Comparison of ENCODE assay signal across 7 mouse cellular contexts in the genomic region with DNA sequence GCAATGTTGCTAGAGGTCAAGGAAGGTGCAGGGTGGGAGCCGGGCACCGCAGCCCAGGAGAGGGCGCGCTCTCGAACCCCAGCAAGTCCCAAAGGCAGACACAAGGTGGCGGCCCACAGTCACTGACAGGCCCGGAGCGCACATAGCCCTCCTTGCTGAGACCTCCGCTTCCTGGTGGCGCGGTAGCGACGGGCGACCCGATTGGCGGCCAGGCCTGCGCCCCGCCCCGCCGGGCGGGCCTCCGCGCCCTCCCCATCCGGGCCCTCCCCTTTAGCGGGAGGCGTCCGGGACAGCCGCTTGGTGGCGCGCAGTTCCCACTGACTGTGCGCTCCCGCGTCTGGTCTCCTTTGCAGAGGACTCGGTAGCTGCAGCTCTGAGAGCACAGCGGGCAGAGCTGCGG. TPM values are rescaled to one million over a fixed set of nuclear protein-coding genes. Genes with fewer than 3 reads are reported as not detected.
DNase-seq lines count a peak whose midpoint lies in the region; ATAC-seq lines count a peak whose summit lies in the region.

A gene (plus strand): TSS at position 340 of the 400 bp plus-strand sequence.

- H3K4me1 ChIP-seq in forebrain, embryonic 12.5 days, result no peaks in the 10 kb centered on the region

- 0 out of 2 replicates have a peak within 1 kb of the TSS, but pooled peaks have one; percentile 29 for H3K9ac ChIP-seq in forebrain, embryonic 12.5 days

- H3K36me3 ChIP-seq in forebrain, embryonic 12.5 days (replicated peaks), result no peaks in the 10 kb centered on the region

- WGBS in forebrain, embryonic 12.5 days, result 8% methylated on average over 36 of the region's 36 CpGs

- H3K4me3 ChIP-seq in forebrain, embryonic 12.5 days (replicated peaks), result peak within 1 kb of the TSS; percentile 38

- H3K4me2 ChIP-seq in forebrain, embryonic 12.5 days, result peak within 1 kb of the TSS; percentile 39

- no peak within 1 kb of the TSS for H3K27ac ChIP-seq in forebrain, embryonic 12.5 days

- peak; percentile 2 to 7 for DNase-seq in adrenal gland, postnatal 4 days (ENCODE audit: low spot score in 2 of 2)
- DNase-seq in heart, postnatal 25 days (ENCODE audit: low spot score), result peak; percentile 29
- DNase-seq in kidney, postnatal 4 days, result peak; percentile 71 to 80
- peak; percentile 25 to 38 for DNase-seq in lung, adult 18-20 months
- DNase-seq in ovary, postnatal 14 days (ENCODE audit: low spot score), result peak; percentile 49
- DNase-seq in natural killer cell, adult 2 months (ENCODE audit: low spot score in 2 of 2), result no peak

- no peak for ATAC-seq in forebrain, embryonic 12.5 days (ENCODE audit: low FRiP score)

- H3K27me3 ChIP-seq in forebrain, embryonic 12.5 days, result no peaks in the 10 kb centered on the region; the same call in 1 of the 2 replicates

- intact Hi-C loops in heart, postnatal 25 days (cut with DNase I), result no loop called here

- H3K9me3 ChIP-seq in forebrain, embryonic 12.5 days, result peaks cover 13% of the 10 kb centered on the region

RNA-seq across cellular contexts. Expression of the gene that starts here (rescaled TPM):
- total RNA-seq in adrenal gland, postnatal 4 days (2021), result 1 to 10 TPM; 1.6 to 2.1 TPM
- polyA plus RNA-seq in forebrain, embryonic 12.5 days (2016; fragmentation: Nextera tagmentation; extraction: Ambion mirVana), result 1.5 and 1.6 TPM in 2 replicates
- under 1 TPM; 0.31 to 0.36 TPM for total RNA-seq in heart, postnatal 25 days (2021)

Comparison
In these comparisons a context has a peak if more than half of its experiments do, and no peak if none do; other contexts are left out.
1. Peak in DNase-seq in heart, postnatal 25 days; RNA of the gene not detected or under 1 TPM.
2. DNase-seq: peak in adrenal gland, postnatal 4 days (2 of 2), kidney, postnatal 4 days (2 of 2), lung, adult 18-20 months (2 of 2) and ovary, postnatal 14 days (single experiment); none in natural killer cell, adult 2 months (0 of 2).